Mouse (Mus musculus) lung, postnatal 0 days (tissue): Measurements from ENCODE around the gene Tmed6.

ENCODE experiments used
- CTCF ChIP-seq: IDR thresholded peaks from 2 replicates; pipeline ENCODE4 v1.5.1; 2016; ENCODE audit warnings: antibody characterized with exemption, mild to moderate bottlenecking
- EP300 ChIP-seq: IDR thresholded peaks from 2 replicates; pipeline ENCODE4 v1.6.1; 2016; ENCODE audit warnings: antibody characterized with exemption, mild to moderate bottlenecking, control low read depth

DNA sequence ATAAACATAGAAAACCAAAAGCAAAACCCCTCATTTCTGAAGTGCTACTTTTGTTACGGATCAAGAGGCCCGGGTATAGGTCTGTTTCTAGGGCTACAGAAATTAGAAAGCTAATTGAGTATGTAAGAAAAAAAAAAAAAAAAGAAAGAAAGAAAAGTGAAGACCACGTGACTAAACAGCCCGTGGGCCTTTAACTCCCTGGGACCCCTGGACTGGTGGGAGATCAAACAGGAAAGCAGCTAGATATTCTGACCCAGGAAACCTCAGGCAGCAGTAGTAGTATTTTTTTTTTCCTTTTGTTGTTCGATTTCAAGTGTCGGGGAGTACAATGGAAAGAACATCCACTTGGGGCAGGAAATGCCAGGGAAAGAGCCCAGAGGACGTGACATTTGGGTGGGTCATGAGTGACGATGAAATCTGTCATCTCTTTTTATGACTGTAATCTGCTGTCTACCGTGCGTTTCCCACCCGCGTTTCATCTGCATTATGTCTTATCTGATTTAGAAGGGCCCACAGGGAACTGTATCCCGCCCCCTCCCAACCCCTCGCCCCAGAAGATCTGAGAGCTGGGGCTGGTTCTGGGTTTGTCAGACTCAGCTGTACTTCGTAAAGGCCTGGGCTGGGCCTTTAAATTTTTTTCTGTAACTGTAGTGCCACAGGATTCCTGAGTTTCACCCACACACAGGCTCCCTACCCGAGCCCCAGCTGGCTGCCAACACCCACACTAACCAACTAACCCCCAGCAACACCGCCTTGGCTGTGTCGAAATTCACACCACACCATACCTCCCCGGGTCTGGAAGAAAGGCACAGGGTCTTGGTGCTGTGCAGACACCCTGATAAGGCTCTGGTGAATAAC is 48.9 kb upstream of the Tmed6 start:
- TF ChIP-seq EP300 (no peak; the same call in 1 of the 2 replicates), CTCF (0 out of 2 replicates have a peak, but pooled peaks have one; percentile 19)
